Mouse (Mus musculus): Measurements from ENCODE around the gene Gm21836. TPM values are rescaled to one million over a fixed set of nuclear protein-coding genes. Genes with fewer than 3 reads are reported as not detected.
"Not testable (repeated sequence)": the region's sequence is repeated elsewhere in the genome, so short reads cannot be mapped to it uniquely, and the experiment has no call there.

Gm21836 gene
- polyA plus RNA-seq (2011; ENCODE audit: insufficient read length, low read depth, missing spikeins) = not detected in 2 replicates

DNA sequence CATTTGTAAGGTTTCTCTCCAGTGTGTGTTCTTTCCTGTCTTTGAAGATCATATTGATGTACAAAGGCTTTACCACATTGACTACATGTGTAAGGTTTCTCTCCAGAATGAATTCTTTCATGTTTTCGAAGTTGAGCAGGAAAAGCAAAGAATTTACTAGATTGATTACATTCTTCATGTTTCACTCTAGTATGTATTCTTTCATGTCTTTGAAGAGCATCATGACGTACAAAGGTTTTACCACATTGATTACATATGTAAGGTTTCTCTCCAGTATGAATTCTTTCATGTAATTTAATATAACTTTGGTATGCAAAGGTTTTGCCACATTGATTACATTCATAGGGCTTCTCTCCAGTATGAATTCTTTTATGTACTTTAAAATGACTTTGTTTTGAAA, at the start of gene Gm21836:
Gene Gm21836 (minus strand): TSS at position 101 of the 400 bp plus-strand sequence.
- not testable (repeated sequence) for H3K27ac ChIP-seq (ENCODE audit: insufficient read depth, low read length); H3K4me1 ChIP-seq (ENCODE audit: control insufficient read depth, insufficient read depth, low read length); H3K4me3 ChIP-seq (ENCODE audit: insufficient read depth, low read length)

DNA sequence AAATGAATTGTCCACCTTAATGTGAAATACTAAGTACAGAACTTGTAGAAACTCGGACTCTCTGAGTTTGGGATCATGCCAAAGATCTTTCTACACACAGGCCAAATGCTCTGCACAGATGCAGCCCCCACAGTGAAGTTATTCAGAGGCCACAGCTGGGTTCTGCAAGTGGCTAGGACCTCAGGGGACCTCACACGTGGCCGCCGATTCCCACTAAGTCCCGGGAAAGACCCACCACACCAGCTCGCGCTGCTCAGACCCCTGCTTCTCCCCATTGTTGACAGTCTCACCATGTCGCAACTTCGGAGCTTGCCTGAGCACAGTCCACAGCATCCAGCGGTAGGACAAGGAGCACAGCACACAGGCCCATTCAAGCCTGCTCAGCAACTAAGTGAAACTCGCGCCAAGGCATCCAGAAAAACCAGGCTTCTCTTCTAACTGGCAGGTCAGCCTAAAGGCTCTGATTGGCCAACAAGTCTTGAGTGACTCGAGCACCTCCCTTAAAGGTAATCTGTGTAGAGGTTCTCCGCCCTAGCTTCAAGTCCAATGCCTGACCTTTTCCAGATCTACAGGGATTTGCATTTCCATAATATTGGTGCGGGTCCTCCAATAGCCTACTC, 13.1 kb downstream of the Gm21836 start:
- H3K4me3 ChIP-seq (ENCODE audit: insufficient read depth, low read length); H3K4me1 ChIP-seq (ENCODE audit: control insufficient read depth, insufficient read depth, low read length); H3K27ac ChIP-seq (ENCODE audit: insufficient read depth, low read length): not testable (repeated sequence)

DNA sequence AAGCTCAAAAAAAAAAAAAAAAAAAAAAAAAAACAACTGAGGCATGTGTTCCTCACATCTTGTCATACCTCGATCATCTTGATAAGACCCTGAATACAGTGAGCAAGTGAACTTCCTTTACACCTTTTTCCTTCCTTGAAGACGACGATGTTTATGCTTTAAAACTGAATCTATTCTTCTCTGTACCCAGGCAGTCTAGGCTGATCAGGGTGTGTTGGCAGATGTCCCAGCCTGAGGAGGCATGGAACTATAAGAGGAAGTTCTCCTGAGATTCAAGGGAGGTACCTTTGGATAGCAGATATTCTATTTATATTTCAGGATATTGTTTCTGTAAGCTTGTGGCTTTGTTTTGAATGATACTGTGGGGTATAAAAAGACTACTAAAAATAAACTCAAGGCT, 15.5 kb downstream of the Gm21836 start:
- H3K4me3 ChIP-seq (ENCODE audit: insufficient read depth, low read length) = no peak overlapping the region
- H3K27ac ChIP-seq (ENCODE audit: insufficient read depth, low read length) = no peak overlapping the region
- H3K4me1 ChIP-seq (ENCODE audit: control insufficient read depth, insufficient read depth, low read length) = no peaks in the 10 kb centered on the region
- TF ChIP-seq CTCF (IDR thresholded peaks at IDR 0.05; ENCODE audit: borderline replicate concordance, insufficient read depth, low read length) = no peak
- no peak for TF ChIP-seq POLR2A (IDR thresholded peaks at IDR 0.05; ENCODE audit: low read depth, low read length)

DNA sequence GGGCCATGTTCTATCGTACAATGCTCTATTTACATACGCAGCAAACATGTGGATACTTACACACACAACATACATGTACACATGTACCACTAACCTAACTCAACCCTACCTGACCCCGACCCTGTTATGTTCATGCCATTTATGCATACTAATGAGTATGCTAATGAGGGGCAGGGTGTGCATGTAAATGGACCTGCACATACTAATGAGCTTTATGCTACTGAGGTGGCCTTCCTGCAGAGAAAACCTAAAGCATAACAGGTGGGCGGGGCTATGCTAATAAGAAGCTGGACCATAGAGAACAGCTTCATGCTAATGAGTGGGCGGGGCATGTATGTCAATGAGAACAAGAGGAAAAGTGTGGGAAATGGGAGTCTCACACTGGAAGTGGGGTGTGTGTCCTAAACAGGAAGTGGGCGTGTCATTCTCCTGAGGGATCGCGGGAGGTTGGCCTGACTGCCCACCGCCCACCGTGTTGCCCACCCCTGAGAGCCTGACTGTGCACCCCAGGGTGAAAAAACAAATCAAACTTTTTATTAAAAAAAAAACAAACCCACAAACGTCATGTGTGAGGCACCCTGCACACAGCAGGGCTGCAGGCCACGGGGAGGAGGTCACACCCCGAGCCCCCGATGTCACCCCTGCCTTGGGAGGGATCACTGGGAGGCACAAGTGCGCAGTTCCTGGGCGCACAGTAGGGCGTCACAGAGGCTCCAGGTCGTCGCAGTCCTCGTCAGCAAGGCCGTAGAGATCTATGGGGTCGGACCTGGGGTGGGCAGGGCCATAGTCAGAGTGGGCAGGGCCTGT, 17.3 kb downstream of the Gm21836 start, which contains the start of gene Ppp2r3d:
Gene Ppp2r3d (minus strand): TSS at position 803 of the 807 bp plus-strand sequence.
- Histone ChIP-seq H3K4me3 (ENCODE audit: insufficient read depth, low read length) (no peak within 1 kb of the TSS), H3K4me1 (ENCODE audit: control insufficient read depth, insufficient read depth, low read length) (no peaks in the 10 kb centered on the region), H3K27ac (ENCODE audit: insufficient read depth, low read length) (no peak within 1 kb of the TSS)
- no peak for TF ChIP-seq CTCF (IDR thresholded peaks at IDR 0.05; ENCODE audit: borderline replicate concordance, insufficient read depth, low read length)
- TF ChIP-seq POLR2A (IDR thresholded peaks at IDR 0.05; ENCODE audit: low read depth, low read length) = no peak

DNA sequence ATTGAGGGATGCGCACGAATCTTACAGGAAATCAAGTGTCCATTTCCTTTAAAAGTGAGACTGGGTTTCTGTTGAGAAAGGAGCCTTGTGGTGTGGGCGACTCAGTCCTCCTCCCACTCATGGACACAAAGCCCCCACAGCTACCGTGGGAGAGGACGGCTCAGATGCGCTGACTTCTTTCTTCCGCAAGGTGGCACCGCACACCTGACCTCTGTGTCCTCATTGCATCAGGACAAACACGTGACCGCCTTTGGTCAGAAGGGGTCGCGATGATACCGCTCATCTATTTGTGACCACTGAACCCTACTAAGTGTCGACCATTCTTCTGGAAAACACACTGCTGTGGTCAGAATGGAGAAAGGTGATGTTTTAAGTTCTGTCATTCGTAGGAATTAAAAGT, 17.9 kb downstream of the Gm21836 start:
- Histone ChIP-seq H3K4me3 (ENCODE audit: insufficient read depth, low read length) (no peak overlapping the region), H3K4me1 (ENCODE audit: control insufficient read depth, insufficient read depth, low read length) (no peaks in the 10 kb centered on the region), H3K27ac (ENCODE audit: insufficient read depth, low read length) (no peak overlapping the region)
- no peak for TF ChIP-seq CTCF (IDR thresholded peaks at IDR 0.05; ENCODE audit: borderline replicate concordance, insufficient read depth, low read length)
- no peak for TF ChIP-seq POLR2A (IDR thresholded peaks at IDR 0.05; ENCODE audit: low read depth, low read length)

DNA sequence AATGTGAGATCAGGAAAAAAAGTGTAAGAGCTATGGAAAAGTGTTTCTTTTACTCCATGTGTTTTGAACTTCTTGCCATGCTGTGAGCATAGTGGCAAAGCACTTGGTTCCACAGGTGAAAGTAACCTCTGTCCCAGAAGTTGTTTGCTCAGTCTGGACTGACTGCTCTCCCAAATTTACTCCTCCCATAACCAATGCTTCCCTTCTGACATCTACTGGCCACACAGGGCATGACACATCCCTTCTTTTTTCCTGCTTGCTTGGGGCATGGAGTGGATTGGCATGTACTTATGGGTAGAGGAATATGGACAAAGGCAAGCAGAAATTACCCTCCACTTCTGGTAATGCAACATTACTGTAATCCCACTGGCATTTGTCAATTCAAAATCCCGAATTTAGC, 37.0 kb downstream of the Gm21836 start:
- H3K27ac ChIP-seq (ENCODE audit: insufficient read depth, low read length) = no peak overlapping the region
- H3K4me1 ChIP-seq (ENCODE audit: control insufficient read depth, insufficient read depth, low read length) = no peaks in the 10 kb centered on the region
- no peak overlapping the region for H3K4me3 ChIP-seq (ENCODE audit: insufficient read depth, low read length)
- TF ChIP-seq CTCF (IDR thresholded peaks at IDR 0.05; ENCODE audit: borderline replicate concordance, insufficient read depth, low read length) (peak; percentile 14; the same call in 1 of the 2 replicates), POLR2A (IDR thresholded peaks at IDR 0.05; ENCODE audit: low read depth, low read length) (no peak)

Other genes starting within 250 kb of the Gm21836 start
- gene 2010315B03Rik, start 181.1 kb downstream of the Gm21836 start, polyA plus RNA-seq (2011; ENCODE audit: insufficient read length, low read depth, missing spikeins) = 12.9 and 16.8 TPM in 2 replicates
- gene Ppp2r3d, start 16.9 kb downstream of the Gm21836 start, polyA plus RNA-seq (2011; ENCODE audit: insufficient read length, low read depth, missing spikeins) = 44.5 and 50.0 TPM in 2 replicates

All from embryonic fibroblast, embryonic 13.5 days (primary cell).